ENCODE assay signal across 14 mouse cellular contexts in genomic region chr5:27348181-27349095, GRCm38 (mm10).
DNase-seq lines count a peak whose midpoint lies in the region; ATAC-seq and TF ChIP-seq lines count a peak whose summit lies in the region.
"Had no signal": no experiment of that assay in that cellular context is flagged by ENCODE, and none has a peak within 500 bp of the region (broad histone marks: within the 10 kb centered on the region; RNA-seq: fewer than 3 reads in every experiment).

No protein-coding gene starts in this region.

- H3K36me3 ChIP-seq in midbrain, embryonic 16.5 days (ENCODE audit: control insufficient read depth, insufficient read depth, low read length): no peaks in the 10 kb centered on the region
- H3K36me3 ChIP-seq: heart, embryonic 10.5 days had no signal

- no peak overlapping the region for H3K9ac ChIP-seq in midbrain, embryonic 16.5 days (ENCODE audit: low read depth, low read length)

- no peak for DNase-seq in layer of hippocampus, adult 2 months (ENCODE audit: low spot score in 2 of 2)
- DNase-seq in layer of hippocampus, adult 9-10 months (ENCODE audit: low spot score): no peak
- peak; percentile 9 for DNase-seq in adrenal gland, postnatal 25 days
- DNase-seq in cerebellum, postnatal 10 days: peak; percentile 32
- DNase-seq in thymus, postnatal 4 days: no peak
- no peak for DNase-seq in thymus, adult 18-20 months
- DNase-seq: heart, postnatal 36 days; kidney, adult 8-10 months; liver; right cerebral cortex, postnatal 4 days had no signal

- peaks cover 22% of the 10 kb centered on the region for H3K4me1 ChIP-seq in midbrain, embryonic 16.5 days (ENCODE audit: control insufficient read depth, insufficient read depth, low read length)

- no peaks in the 10 kb centered on the region for H3K9me3 ChIP-seq in midbrain, embryonic 16.5 days (replicated peaks; ENCODE audit: control insufficient read depth, low read length, poor library complexity, severe bottlenecking)
- H3K9me3 ChIP-seq: heart, embryonic 10.5 days had no signal

- no peak for TF ChIP-seq CTCF in layer of hippocampus, adult 2 months (conservative IDR thresholded peaks at IDR 0.05)

- H3K4me3 ChIP-seq in layer of hippocampus, adult 2 months: no peak overlapping the region
- no peak overlapping the region for H3K4me3 ChIP-seq in midbrain, embryonic 16.5 days (ENCODE audit: low read depth, low read length)
- H3K4me3 ChIP-seq: heart, embryonic 10.5 days had no signal

- no peaks in the 10 kb centered on the region for H3K27me3 ChIP-seq in midbrain, embryonic 16.5 days (ENCODE audit: control insufficient read depth, insufficient read depth, low read depth, low read length)
- H3K27me3 ChIP-seq: Patski had no signal

- ATAC-seq in midbrain, embryonic 16.5 days: no peak
- ATAC-seq: lung, postnatal 0 days; Patski had no signal

- 34% methylated on average over 5 of the region's 5 CpGs for WGBS in midbrain, embryonic 16.5 days

- peak overlapping the region; percentile 37 for H3K27ac ChIP-seq in layer of hippocampus, adult 2 months
- peak overlapping the region; percentile 50 for H3K27ac ChIP-seq in midbrain, embryonic 16.5 days (ENCODE audit: low read length)
- H3K27ac ChIP-seq: heart, embryonic 10.5 days had no signal

- no peak overlapping the region for H3K4me2 ChIP-seq in midbrain, embryonic 16.5 days (ENCODE audit: low read length)

Comparison
In these comparisons a context has a peak if more than half of its experiments do, and no peak if none do; other contexts are left out.
1. DNase-seq: peak in adrenal gland, postnatal 25 days (single experiment) and cerebellum, postnatal 10 days (2 of 2); none in layer of hippocampus, adult 2 months (0 of 2), layer of hippocampus, adult 9-10 months (single experiment), thymus, postnatal 4 days (single experiment) and thymus, adult 18-20 months (0 of 2).